Mouse (Mus musculus): ENCODE measurements around the gene Prss42. TPM values are rescaled to one million over a fixed set of nuclear protein-coding genes. Genes with fewer than 3 reads are reported as not detected.
A peak's percentile ranks its signal among the peaks of the same experiment; 100 is the strongest.

Gene Prss42
- polyA plus RNA-seq, 1 experiment from 2014 or later: not detected

GRCm38 (mm10) chr9:110775269-110776022, 22.5 kb upstream of the Prss42 start:
- Histone ChIP-seq H3K4me2 (ENCODE audit: low read length) (peak overlapping the region; percentile 14), H3K27me3 (ENCODE audit: control insufficient read depth, insufficient read depth, low read length) (no peaks in the 10 kb centered on the region), H3K36me3 (ENCODE audit: control insufficient read depth, insufficient read depth, low read length) (peaks cover 10% of the 10 kb centered on the region), H3K4me3 (ENCODE audit: control insufficient read depth in 1 of 2, insufficient read depth in 1 of 2, low read depth in 1 of 2, low read length in 2 of 2) (no peak overlapping the region), H3K9me3 (ENCODE audit: control insufficient read depth, low read length) (no peaks in the 10 kb centered on the region), H3K27ac (replicated peaks in 1 of 2; ENCODE audit: control insufficient read depth in 1 of 2, insufficient read depth in 1 of 2, low read depth in 2 of 2, low read length in 2 of 2) (peak overlapping the region; percentile 25 to 35; a peak in 1 of 4 replicates), H3K9ac (ENCODE audit: low read length) (peak overlapping the region; percentile 55), H3K4me1 (ENCODE audit: control insufficient read depth in 2 of 2, insufficient read depth in 2 of 2, low read length in 2 of 2) (peaks cover 19 to 24% of the 10 kb centered on the region in 2 experiments)
- ATAC-seq (ENCODE audit: insufficient number of reproducible peaks, insufficient read depth, low FRiP score, low read depth): no peak
- WGBS: 59% methylated on average over 9 of the region's 10 CpGs

- WGBS: 78% methylated on average over 1 of the region's 1 CpGs
- Histone ChIP-seq H3K4me3 (ENCODE audit: control insufficient read depth in 1 of 2, insufficient read depth in 1 of 2, low read depth in 1 of 2, low read length in 2 of 2) (no peak overlapping the region), H3K9ac (ENCODE audit: low read length) (no peak overlapping the region), H3K9me3 (ENCODE audit: control insufficient read depth, low read length) (no peaks in the 10 kb centered on the region), H3K27ac (replicated peaks in 1 of 2; ENCODE audit: control insufficient read depth in 1 of 2, insufficient read depth in 1 of 2, low read depth in 2 of 2, low read length in 2 of 2) (no peak overlapping the region), H3K27me3 (ENCODE audit: control insufficient read depth, insufficient read depth, low read length) (no peaks in the 10 kb centered on the region), H3K36me3 (ENCODE audit: control insufficient read depth, insufficient read depth, low read length) (no peaks in the 10 kb centered on the region), H3K4me2 (ENCODE audit: low read length) (no peak overlapping the region), H3K4me1 (ENCODE audit: control insufficient read depth in 2 of 2, insufficient read depth in 2 of 2, low read length in 2 of 2) (peaks cover 28 to 39% of the 10 kb centered on the region in 2 experiments)
- no peak for ATAC-seq (ENCODE audit: insufficient number of reproducible peaks, insufficient read depth, low FRiP score, low read depth)
These were observed 19.9 kb upstream of the Prss42 start for GRCm38 (mm10) chr9:110778100-110778499.

DNA sequence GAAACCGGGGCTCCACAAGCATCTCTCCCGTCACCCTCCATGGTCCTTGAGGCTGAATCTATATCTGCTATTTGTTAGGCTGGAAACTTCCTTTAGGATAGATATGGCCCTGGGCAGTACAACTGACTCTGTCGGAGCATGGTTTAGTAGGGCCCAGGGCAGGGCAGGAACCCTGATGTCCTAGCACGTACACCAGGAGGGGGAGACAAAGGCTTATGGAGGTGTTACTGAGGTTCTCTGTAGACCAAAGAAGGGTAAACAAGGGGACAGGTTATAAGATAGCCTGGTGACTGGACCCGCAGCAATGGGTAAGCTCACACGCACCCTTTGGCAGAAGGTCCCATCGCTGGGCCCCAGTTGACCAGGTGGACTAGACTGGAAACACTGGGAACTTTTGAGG, 19.4 kb upstream of the Prss42 start:
- Histone ChIP-seq H3K4me3 (ENCODE audit: control insufficient read depth in 1 of 2, insufficient read depth in 1 of 2, low read depth in 1 of 2, low read length in 2 of 2) (no peak overlapping the region), H3K27ac (replicated peaks in 1 of 2; ENCODE audit: control insufficient read depth in 1 of 2, insufficient read depth in 1 of 2, low read depth in 2 of 2, low read length in 2 of 2) (no peak overlapping the region), H3K4me2 (ENCODE audit: low read length) (no peak overlapping the region), H3K27me3 (ENCODE audit: control insufficient read depth, insufficient read depth, low read length) (no peaks in the 10 kb centered on the region), H3K9ac (ENCODE audit: low read length) (no peak overlapping the region), H3K36me3 (ENCODE audit: control insufficient read depth, insufficient read depth, low read length) (no peaks in the 10 kb centered on the region), H3K4me1 (ENCODE audit: control insufficient read depth in 2 of 2, insufficient read depth in 2 of 2, low read length in 2 of 2) (peaks cover 28 to 40% of the 10 kb centered on the region in 2 experiments), H3K9me3 (ENCODE audit: control insufficient read depth, low read length) (no peaks in the 10 kb centered on the region)
- no peak for ATAC-seq (ENCODE audit: insufficient number of reproducible peaks, insufficient read depth, low FRiP score, low read depth)
- WGBS: 79% methylated on average over 7 of the region's 7 CpGs

DNA sequence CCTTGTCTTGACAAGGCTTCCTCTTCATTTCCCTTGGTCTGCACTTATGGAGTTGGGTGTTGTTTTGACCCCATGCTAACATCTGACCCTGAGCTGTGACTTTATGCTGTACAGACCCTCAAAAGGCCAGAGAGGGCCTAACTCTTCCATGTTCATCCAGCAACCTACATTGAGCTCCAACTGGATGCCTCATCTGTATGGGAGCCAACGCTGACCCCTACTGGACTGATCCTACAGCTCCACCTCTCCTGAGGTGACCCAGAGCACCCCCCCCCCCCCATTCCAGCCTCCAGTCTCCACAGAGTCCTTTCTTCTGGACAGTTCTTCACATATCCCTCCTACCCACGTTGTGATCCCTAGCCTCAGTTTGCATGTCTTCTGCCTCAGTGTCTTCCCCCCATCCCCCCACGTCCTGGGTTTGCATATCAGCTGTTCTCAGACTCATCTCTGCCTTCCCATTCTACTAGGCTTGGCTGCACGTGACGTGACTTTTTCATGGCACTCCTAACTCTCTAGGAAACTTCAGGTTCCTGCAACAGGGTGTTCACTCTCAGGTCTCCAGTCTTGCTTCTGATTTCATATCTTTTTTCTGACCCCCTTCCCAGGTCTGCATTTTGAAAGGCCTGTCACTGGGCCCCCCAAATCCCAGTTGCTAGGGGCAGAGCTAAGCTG, 18.6 kb upstream of the Prss42 start:
- no peak overlapping the region for H3K4me2 ChIP-seq (ENCODE audit: low read length)
- H3K9me3 ChIP-seq (ENCODE audit: control insufficient read depth, low read length): no peaks in the 10 kb centered on the region
- WGBS: 54% methylated on average over 5 of the region's 5 CpGs
- no peak for ATAC-seq (ENCODE audit: insufficient number of reproducible peaks, insufficient read depth, low FRiP score, low read depth)
- no peak overlapping the region for H3K9ac ChIP-seq (ENCODE audit: low read length)
- peaks cover 27 to 43% of the 10 kb centered on the region in 2 experiments for H3K4me1 ChIP-seq (ENCODE audit: control insufficient read depth in 2 of 2, insufficient read depth in 2 of 2, low read length in 2 of 2)
- H3K4me3 ChIP-seq (ENCODE audit: control insufficient read depth in 1 of 2, insufficient read depth in 1 of 2, low read depth in 1 of 2, low read length in 2 of 2): no peak overlapping the region
- H3K27ac ChIP-seq (replicated peaks in 1 of 2; ENCODE audit: control insufficient read depth in 1 of 2, insufficient read depth in 1 of 2, low read depth in 2 of 2, low read length in 2 of 2): no peak overlapping the region
- no peaks in the 10 kb centered on the region for H3K27me3 ChIP-seq (ENCODE audit: control insufficient read depth, insufficient read depth, low read length)
- no peaks in the 10 kb centered on the region for H3K36me3 ChIP-seq (ENCODE audit: control insufficient read depth, insufficient read depth, low read length)

DNA sequence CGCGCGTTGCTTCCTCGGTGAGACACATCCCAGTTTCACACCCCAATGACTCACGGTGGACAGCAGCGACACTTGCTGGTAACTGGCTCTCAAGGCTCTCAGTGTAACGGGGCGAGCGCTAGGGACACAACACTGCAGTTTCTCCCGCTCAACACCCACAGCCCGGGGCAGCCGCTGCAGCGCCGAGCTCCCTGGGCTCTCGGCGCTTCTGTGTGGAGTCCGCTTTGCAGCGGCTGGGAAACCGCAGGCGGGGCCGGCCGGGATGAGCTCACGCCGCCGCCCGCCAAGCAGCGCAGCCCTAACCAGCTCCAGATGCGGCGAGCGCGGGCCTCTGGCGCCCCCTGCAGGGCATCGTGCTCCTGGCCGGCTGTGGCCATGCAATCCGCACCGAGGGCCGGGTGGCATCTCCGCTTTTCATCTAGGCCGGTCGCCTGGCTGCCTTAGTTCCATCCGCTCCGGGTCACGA, 16.7 kb upstream of the Prss42 start:
- Histone ChIP-seq H3K4me3 (ENCODE audit: control insufficient read depth in 1 of 2, insufficient read depth in 1 of 2, low read depth in 1 of 2, low read length in 2 of 2) (peak overlapping the region; percentile 48 to 57), H3K36me3 (ENCODE audit: control insufficient read depth, insufficient read depth, low read length) (no peaks in the 10 kb centered on the region), H3K27me3 (ENCODE audit: control insufficient read depth, insufficient read depth, low read length) (no peaks in the 10 kb centered on the region), H3K27ac (replicated peaks in 1 of 2; ENCODE audit: control insufficient read depth in 1 of 2, insufficient read depth in 1 of 2, low read depth in 2 of 2, low read length in 2 of 2) (peak overlapping the region; percentile 60 to 77), H3K4me2 (ENCODE audit: low read length) (peak overlapping the region; percentile 95), H3K4me1 (ENCODE audit: control insufficient read depth in 2 of 2, insufficient read depth in 2 of 2, low read length in 2 of 2) (peaks cover 13 to 27% of the 10 kb centered on the region in 2 experiments), H3K9me3 (ENCODE audit: control insufficient read depth, low read length) (no peaks in the 10 kb centered on the region), H3K9ac (ENCODE audit: low read length) (peak overlapping the region; percentile 75)
- peak; percentile 85 for ATAC-seq (ENCODE audit: insufficient number of reproducible peaks, insufficient read depth, low FRiP score, low read depth)
- WGBS: under 1% methylated on average over 40 of the region's 43 CpGs

- peak overlapping the region; percentile 60 to 77 for H3K27ac ChIP-seq (replicated peaks in 1 of 2; ENCODE audit: control insufficient read depth in 1 of 2, insufficient read depth in 1 of 2, low read depth in 2 of 2, low read length in 2 of 2)
- no peaks in the 10 kb centered on the region for H3K9me3 ChIP-seq (ENCODE audit: control insufficient read depth, low read length)
- peak overlapping the region; percentile 95 for H3K4me2 ChIP-seq (ENCODE audit: low read length)
- no peaks in the 10 kb centered on the region for H3K36me3 ChIP-seq (ENCODE audit: control insufficient read depth, insufficient read depth, low read length)
- under 1% methylated on average over 23 of the region's 23 CpGs for WGBS
- no peaks in the 10 kb centered on the region for H3K27me3 ChIP-seq (ENCODE audit: control insufficient read depth, insufficient read depth, low read length)
- peak overlapping the region; percentile 75 for H3K9ac ChIP-seq (ENCODE audit: low read length)
- ATAC-seq (ENCODE audit: insufficient number of reproducible peaks, insufficient read depth, low FRiP score, low read depth): peak; percentile 64
- H3K4me3 ChIP-seq (ENCODE audit: control insufficient read depth in 1 of 2, insufficient read depth in 1 of 2, low read depth in 1 of 2, low read length in 2 of 2): peak overlapping the region; percentile 48 to 57
- peaks cover 13 to 27% of the 10 kb centered on the region in 2 experiments for H3K4me1 ChIP-seq (ENCODE audit: control insufficient read depth in 2 of 2, insufficient read depth in 2 of 2, low read length in 2 of 2)
These were observed 16.2 kb upstream of the Prss42 start for GRCm38 (mm10) chr9:110781731-110782130.

DNA sequence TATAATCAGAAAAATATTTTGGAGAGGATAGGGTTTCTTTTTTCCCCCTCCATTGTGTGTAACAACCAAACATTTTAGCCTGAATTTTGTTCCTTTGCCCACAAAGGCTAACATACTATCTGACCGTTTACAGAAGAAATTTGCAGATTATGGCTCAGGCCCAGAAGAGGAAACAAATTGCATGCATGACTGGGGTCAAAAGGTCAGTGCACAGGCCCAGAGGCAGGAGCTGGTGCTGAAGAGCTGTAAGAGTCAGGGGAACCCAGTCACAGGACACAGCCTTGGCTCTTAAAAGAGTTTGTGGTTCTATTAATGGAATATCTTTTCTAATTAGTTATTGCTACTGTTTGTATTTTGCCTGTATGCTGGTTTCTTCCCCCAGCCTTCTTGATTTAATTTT, 14.4 kb upstream of the Prss42 start:
- H3K9ac ChIP-seq (ENCODE audit: low read length): 0 out of 2 replicates have a peak overlapping the region, but pooled peaks have one; percentile 2
- H3K4me1 ChIP-seq (ENCODE audit: control insufficient read depth in 2 of 2, insufficient read depth in 2 of 2, low read length in 2 of 2): peaks cover 13 to 24% of the 10 kb centered on the region in 2 experiments
- no peak for ATAC-seq (ENCODE audit: insufficient number of reproducible peaks, insufficient read depth, low FRiP score, low read depth)
- H3K27ac ChIP-seq (replicated peaks in 1 of 2; ENCODE audit: control insufficient read depth in 1 of 2, insufficient read depth in 1 of 2, low read depth in 2 of 2, low read length in 2 of 2): no peak overlapping the region
- H3K4me3 ChIP-seq (ENCODE audit: control insufficient read depth in 1 of 2, insufficient read depth in 1 of 2, low read depth in 1 of 2, low read length in 2 of 2): no peak overlapping the region
- no peak overlapping the region for H3K4me2 ChIP-seq (ENCODE audit: low read length)
- H3K36me3 ChIP-seq (ENCODE audit: control insufficient read depth, insufficient read depth, low read length): no peaks in the 10 kb centered on the region
- 20% methylated on average over 1 of the region's 1 CpGs for WGBS
- no peaks in the 10 kb centered on the region for H3K9me3 ChIP-seq (ENCODE audit: control insufficient read depth, low read length)
- no peaks in the 10 kb centered on the region for H3K27me3 ChIP-seq (ENCODE audit: control insufficient read depth, insufficient read depth, low read length)

Measured in heart, embryonic 14.5 days (tissue).